Mouse (Mus musculus): ENCODE results near the gene Txn2. TPM values are rescaled to one million over a fixed set of nuclear protein-coding genes. Genes with fewer than 3 reads are reported as not detected.

Txn2 gene
- polyA plus RNA-seq, 1 experiment from 2014 or later = 291 TPM

GRCm38 (mm10) chr15:77915287-77915686 lies 13.5 kb downstream of the Txn2 start:
- 94% methylated on average over 4 of the region's 4 CpGs for WGBS
- H3K9me3 ChIP-seq (replicated peaks) = no peaks in the 10 kb centered on the region
- no peak overlapping the region for H3K27ac ChIP-seq (replicated peaks)
- no peak overlapping the region for H3K4me3 ChIP-seq
- H3K36me3 ChIP-seq = peaks cover 66% of the 10 kb centered on the region
- H3K4me1 ChIP-seq = peaks cover 19% of the 10 kb centered on the region
- no peak for DNase-seq (ENCODE audit: low spot score)
- no peaks in the 10 kb centered on the region for H3K27me3 ChIP-seq (ENCODE audit: low read depth, poor library complexity, severe bottlenecking)

DNA sequence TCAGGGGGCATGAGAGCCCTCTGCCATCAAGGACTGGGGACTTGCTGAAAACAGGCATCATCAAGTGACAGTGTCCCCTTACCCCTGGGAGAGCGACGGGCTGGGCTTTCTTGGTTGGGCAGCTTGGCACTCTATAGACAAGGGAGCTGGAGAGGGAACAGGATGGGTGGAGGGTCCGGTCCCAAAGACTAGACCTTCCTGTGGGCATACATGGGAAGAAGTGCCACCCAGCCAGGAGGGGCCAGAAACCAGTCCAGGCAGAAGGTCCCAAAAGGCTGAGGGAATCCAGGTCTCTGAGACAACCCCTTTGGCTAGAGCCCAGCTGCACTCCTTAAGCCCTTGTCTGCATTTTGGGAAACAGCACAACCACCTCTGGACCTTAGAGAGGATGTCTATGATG lies 14.3 kb downstream of the Txn2 start:
- peaks cover 59% of the 10 kb centered on the region for H3K36me3 ChIP-seq
- 91% methylated on average over 3 of the region's 3 CpGs for WGBS
- DNase-seq (ENCODE audit: low spot score) = no peak
- H3K27me3 ChIP-seq (ENCODE audit: low read depth, poor library complexity, severe bottlenecking) = no peaks in the 10 kb centered on the region
- H3K4me3 ChIP-seq = no peak overlapping the region
- H3K9me3 ChIP-seq (replicated peaks) = no peaks in the 10 kb centered on the region
- H3K4me1 ChIP-seq = peaks cover 19% of the 10 kb centered on the region
- no peak overlapping the region for H3K27ac ChIP-seq (replicated peaks)

GRCm38 (mm10) chr15:77913054-77913453 lies 15.8 kb downstream of the Txn2 start:
- peaks cover 19% of the 10 kb centered on the region for H3K4me1 ChIP-seq
- H3K4me3 ChIP-seq = no peak overlapping the region
- WGBS = 86% methylated on average over 8 of the region's 8 CpGs
- no peaks in the 10 kb centered on the region for H3K9me3 ChIP-seq (replicated peaks)
- no peak for DNase-seq (ENCODE audit: low spot score)
- no peak overlapping the region for H3K27ac ChIP-seq (replicated peaks)
- no peaks in the 10 kb centered on the region for H3K27me3 ChIP-seq (ENCODE audit: low read depth, poor library complexity, severe bottlenecking)
- peaks cover 45% of the 10 kb centered on the region for H3K36me3 ChIP-seq

DNA sequence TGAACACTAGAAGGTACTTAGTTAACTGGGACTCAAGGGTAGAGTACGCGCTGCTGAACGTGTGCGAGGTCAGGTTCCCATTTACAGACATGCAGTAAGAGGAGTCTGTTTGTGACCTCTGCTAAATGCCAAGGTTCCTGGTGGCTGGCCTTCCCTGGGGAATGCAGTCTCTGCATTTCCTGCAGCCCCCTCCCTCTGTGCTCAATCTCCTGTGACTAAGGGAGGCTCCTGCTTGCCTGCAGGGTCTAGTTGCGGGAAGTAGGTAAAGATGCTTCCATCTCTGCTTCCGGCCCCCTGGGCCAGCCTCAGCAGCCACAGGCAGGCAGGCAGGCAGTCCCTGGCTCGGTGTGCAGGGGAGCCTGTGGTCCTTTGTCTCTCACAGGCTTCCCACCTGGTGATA lies 16.2 kb downstream of the Txn2 start:
- H3K4me1 ChIP-seq = peaks cover 22% of the 10 kb centered on the region
- WGBS = 61% methylated on average over 7 of the region's 7 CpGs
- no peak for DNase-seq (ENCODE audit: low spot score)
- no peak overlapping the region for H3K4me3 ChIP-seq
- no peaks in the 10 kb centered on the region for H3K9me3 ChIP-seq (replicated peaks)
- H3K27me3 ChIP-seq (ENCODE audit: low read depth, poor library complexity, severe bottlenecking) = 0 out of 2 replicates have a peak, but pooled peaks cover 4% of the 10 kb centered on the region
- H3K36me3 ChIP-seq = peaks cover 40% of the 10 kb centered on the region
- no peak overlapping the region for H3K27ac ChIP-seq (replicated peaks)

DNA sequence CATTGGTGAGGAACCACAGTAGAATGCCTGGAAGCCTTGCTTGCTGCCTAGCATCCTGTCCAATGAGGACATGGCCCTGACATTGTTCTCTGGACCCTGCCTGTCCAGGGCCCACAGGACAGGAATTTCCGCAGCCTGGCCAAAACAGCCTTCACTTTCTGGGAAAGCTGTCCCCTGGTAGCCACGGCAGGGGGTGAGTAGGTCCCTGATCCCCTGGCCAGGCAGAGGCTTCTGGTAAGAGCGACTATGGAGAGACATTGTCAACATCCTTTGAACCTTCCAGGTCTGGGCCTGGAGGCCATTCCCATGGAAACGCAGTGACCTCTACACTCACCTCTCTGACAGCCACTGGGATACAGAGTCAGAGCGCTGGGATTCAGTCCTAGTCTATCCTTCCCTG lies 16.8 kb downstream of the Txn2 start:
- no peak overlapping the region for H3K27ac ChIP-seq (replicated peaks)
- no peak for DNase-seq (ENCODE audit: low spot score)
- H3K27me3 ChIP-seq (ENCODE audit: low read depth, poor library complexity, severe bottlenecking) = peaks cover 7% of the 10 kb centered on the region
- 51% methylated on average over 5 of the region's 5 CpGs for WGBS
- H3K4me1 ChIP-seq = peaks cover 22% of the 10 kb centered on the region
- no peaks in the 10 kb centered on the region for H3K9me3 ChIP-seq (replicated peaks)
- peaks cover 38% of the 10 kb centered on the region for H3K36me3 ChIP-seq
- no peak overlapping the region for H3K4me3 ChIP-seq

GRCm38 (mm10) chr15:77911065-77911464 lies 17.7 kb downstream of the Txn2 start:
- peaks cover 32% of the 10 kb centered on the region for H3K4me1 ChIP-seq
- 30% methylated on average over 2 of the region's 2 CpGs for WGBS
- H3K9me3 ChIP-seq (replicated peaks) = no peaks in the 10 kb centered on the region
- peaks cover 17% of the 10 kb centered on the region for H3K27me3 ChIP-seq (ENCODE audit: low read depth, poor library complexity, severe bottlenecking)
- no peak for DNase-seq (ENCODE audit: low spot score)
- no peak overlapping the region for H3K4me3 ChIP-seq
- peaks cover 30% of the 10 kb centered on the region for H3K36me3 ChIP-seq
- H3K27ac ChIP-seq (replicated peaks) = no peak overlapping the region

DNA sequence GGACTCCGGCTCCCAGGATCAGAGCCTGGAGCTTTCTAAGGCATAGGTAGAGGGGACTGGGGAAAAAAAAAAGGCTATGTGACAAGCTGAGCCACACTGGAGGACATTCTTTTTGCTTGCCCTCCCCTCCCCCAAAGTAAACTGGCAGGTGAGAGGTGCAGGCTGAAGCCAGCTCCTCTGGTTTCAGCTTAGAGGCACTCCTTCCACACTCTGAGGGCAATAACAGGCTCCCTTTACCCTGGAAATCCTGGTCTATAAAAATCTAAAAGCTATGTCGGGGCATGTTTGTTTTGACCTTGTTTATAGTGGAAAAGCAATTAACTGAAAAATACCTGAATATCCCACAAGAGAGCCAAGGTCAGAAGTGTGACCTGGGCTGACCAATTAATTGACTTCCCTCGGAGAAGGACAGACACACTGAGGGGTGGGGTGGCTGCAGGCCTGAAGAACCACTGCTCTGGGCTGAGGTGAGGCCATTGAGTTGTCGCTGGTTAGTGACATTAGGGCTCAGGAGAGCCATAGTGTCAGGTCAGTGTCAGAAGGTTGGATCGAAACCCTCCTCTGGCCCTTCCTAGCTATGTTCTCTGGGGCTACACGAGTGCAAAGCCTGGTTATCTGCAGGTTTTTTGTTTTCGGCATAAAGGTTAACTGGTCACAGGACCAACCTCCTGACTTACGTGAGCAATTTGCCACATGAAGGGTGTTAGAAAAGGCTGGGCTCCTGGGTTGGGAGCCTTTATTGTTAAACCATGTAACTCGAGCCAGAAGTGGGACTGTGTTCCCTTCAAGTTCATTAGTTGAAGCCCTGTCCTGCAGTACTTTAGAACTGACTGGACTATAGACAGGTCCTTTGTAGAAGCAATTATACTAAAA lies 20.9 kb downstream of the Txn2 start:
- no peak for DNase-seq (ENCODE audit: low spot score)
- no peaks in the 10 kb centered on the region for H3K9me3 ChIP-seq (replicated peaks)
- no peaks in the 10 kb centered on the region for H3K36me3 ChIP-seq
- H3K27me3 ChIP-seq (ENCODE audit: low read depth, poor library complexity, severe bottlenecking) = peaks cover 41% of the 10 kb centered on the region
- peaks cover 53% of the 10 kb centered on the region for H3K4me1 ChIP-seq
- 71% methylated on average over 9 of the region's 9 CpGs for WGBS
- no peak overlapping the region for H3K27ac ChIP-seq (replicated peaks)
- H3K4me3 ChIP-seq = no peak overlapping the region

DNA sequence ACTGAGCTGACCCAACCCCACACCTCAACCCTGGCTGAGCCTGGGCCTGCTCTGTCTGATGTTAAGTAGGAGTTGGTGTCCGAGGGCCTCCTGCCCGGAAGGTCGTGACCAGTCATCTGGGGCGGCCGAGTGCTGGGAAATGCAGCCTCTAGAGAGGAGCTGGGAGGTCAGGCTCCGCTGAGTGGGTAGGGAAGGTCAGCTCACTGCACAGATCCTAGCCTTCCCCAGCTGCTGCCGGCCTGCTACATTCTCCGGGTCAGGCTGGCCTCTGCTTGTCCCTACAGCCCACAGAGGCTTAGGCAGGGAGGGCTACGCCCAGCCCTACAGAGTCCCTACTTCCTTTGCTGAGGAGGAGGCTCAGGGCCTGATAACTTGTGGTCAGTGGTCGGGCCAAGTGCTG lies 22.3 kb downstream of the Txn2 start:
- Histone ChIP-seq H3K27me3 (ENCODE audit: low read depth, poor library complexity, severe bottlenecking) (peaks cover 41% of the 10 kb centered on the region), H3K4me1 (peaks cover 41% of the 10 kb centered on the region), H3K9me3 (replicated peaks) (no peaks in the 10 kb centered on the region), H3K36me3 (no peaks in the 10 kb centered on the region), H3K27ac (replicated peaks) (peak overlapping the region; percentile 65; the same call in 1 of the 2 replicates), H3K4me3 (no peak overlapping the region)
- DNase-seq (ENCODE audit: low spot score) = peak; percentile 19
- WGBS = 43% methylated on average over 10 of the region's 10 CpGs

- Histone ChIP-seq H3K9me3 (replicated peaks) (no peaks in the 10 kb centered on the region), H3K27me3 (ENCODE audit: low read depth, poor library complexity, severe bottlenecking) (peaks cover 41% of the 10 kb centered on the region), H3K4me3 (no peak overlapping the region), H3K4me1 (peaks cover 37% of the 10 kb centered on the region), H3K36me3 (no peaks in the 10 kb centered on the region), H3K27ac (replicated peaks) (no peak overlapping the region; the same call in 1 of the 2 replicates)
- DNase-seq (ENCODE audit: low spot score) = no peak
- 78% methylated on average over 8 of the region's 8 CpGs for WGBS
Measured at GRCm38 (mm10) chr15:77906081-77906480, 22.7 kb downstream of the Txn2 start.

- 3% methylated on average over 26 of the region's 26 CpGs for WGBS
- DNase-seq (ENCODE audit: low spot score) = peak; percentile 69
- Histone ChIP-seq H3K4me1 (peaks cover 34% of the 10 kb centered on the region), H3K27ac (replicated peaks) (peak overlapping the region; percentile 72), H3K27me3 (ENCODE audit: low read depth, poor library complexity, severe bottlenecking) (peaks cover 41% of the 10 kb centered on the region), H3K36me3 (no peaks in the 10 kb centered on the region), H3K4me3 (peak overlapping the region; percentile 50), H3K9me3 (replicated peaks) (no peaks in the 10 kb centered on the region)
Measured at GRCm38 (mm10) chr15:77905275-77905970, 23.4 kb downstream of the Txn2 start.

- no peaks in the 10 kb centered on the region for H3K36me3 ChIP-seq
- no peak overlapping the region for H3K4me3 ChIP-seq
- no peaks in the 10 kb centered on the region for H3K9me3 ChIP-seq (replicated peaks)
- H3K27ac ChIP-seq (replicated peaks) = no peak overlapping the region
- H3K4me1 ChIP-seq = peaks cover 34% of the 10 kb centered on the region
- peaks cover 41% of the 10 kb centered on the region for H3K27me3 ChIP-seq (ENCODE audit: low read depth, poor library complexity, severe bottlenecking)
- DNase-seq (ENCODE audit: low spot score) = no peak
- WGBS = 31% methylated on average over 12 of the region's 12 CpGs
Measured at GRCm38 (mm10) chr15:77904363-77904892, 24.4 kb downstream of the Txn2 start.

DNA sequence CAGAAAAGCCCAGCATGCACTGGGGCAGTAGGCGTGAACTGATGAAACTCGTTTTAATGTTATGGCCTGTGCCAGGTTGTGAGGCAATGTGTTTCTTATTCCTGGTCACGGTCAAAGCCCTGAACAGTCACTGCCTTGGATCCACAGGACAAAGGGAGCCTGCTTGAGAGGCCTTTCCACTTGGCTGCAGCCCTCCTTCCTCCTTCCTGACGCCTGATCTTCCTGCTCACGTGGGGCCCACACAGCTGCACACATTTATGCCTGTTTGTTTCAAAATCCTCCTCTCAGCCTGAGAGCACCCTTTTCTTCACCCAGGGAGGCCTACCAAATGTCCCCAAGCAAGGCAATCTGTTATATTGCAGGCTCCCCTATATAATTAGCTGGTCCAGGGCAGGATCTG lies 25.6 kb downstream of the Txn2 start:
- Histone ChIP-seq H3K4me3 (no peak overlapping the region), H3K27me3 (ENCODE audit: low read depth, poor library complexity, severe bottlenecking) (peaks cover 41% of the 10 kb centered on the region), H3K27ac (replicated peaks) (peak overlapping the region; percentile 33; the same call in 1 of the 2 replicates), H3K4me1 (peaks cover 34% of the 10 kb centered on the region), H3K9me3 (replicated peaks) (no peaks in the 10 kb centered on the region), H3K36me3 (no peaks in the 10 kb centered on the region)
- no peak for DNase-seq (ENCODE audit: low spot score)
- WGBS = 74% methylated on average over 5 of the region's 5 CpGs

DNA sequence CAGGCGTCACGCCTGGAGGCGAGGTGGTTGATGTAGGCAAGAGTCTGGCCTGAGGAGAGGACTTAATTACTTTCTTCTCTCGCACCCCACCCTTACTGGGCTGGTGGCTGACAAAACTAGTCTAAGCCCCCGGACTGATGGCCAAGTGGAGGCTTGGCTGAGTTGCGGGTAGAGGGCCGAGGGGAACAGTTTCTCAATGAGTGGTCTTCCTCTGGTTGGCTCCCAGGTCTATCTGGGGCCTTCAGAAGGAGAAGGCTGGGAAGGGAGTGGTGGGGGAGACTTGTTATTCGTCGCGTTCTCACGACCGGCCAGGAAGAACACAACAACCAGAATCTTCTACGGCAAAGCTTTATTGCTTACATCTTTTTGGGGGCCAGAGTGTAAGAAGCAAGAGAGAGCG lies 33.9 kb downstream of the Txn2 start:
- no peaks in the 10 kb centered on the region for H3K9me3 ChIP-seq (replicated peaks)
- no peaks in the 10 kb centered on the region for H3K27me3 ChIP-seq (ENCODE audit: low read depth, poor library complexity, severe bottlenecking)
- no peak overlapping the region for H3K27ac ChIP-seq (replicated peaks)
- no peaks in the 10 kb centered on the region for H3K36me3 ChIP-seq
- no peaks in the 10 kb centered on the region for H3K4me1 ChIP-seq
- H3K4me3 ChIP-seq = no peak overlapping the region
- 88% methylated on average over 14 of the region's 14 CpGs for WGBS
- DNase-seq (ENCODE audit: low spot score) = no peak

All from midbrain, embryonic 10.5 days (tissue).